Mouse (Mus musculus): ENCODE results near the gene Tesk1. TPM values are rescaled to one million over a fixed set of nuclear protein-coding genes. Genes with fewer than 3 reads are reported as not detected.

The Tesk1 gene
- total and polyA plus RNA-seq, 2 experiments from 2014 or later, result 5.1 to 55.5 TPM

DNA sequence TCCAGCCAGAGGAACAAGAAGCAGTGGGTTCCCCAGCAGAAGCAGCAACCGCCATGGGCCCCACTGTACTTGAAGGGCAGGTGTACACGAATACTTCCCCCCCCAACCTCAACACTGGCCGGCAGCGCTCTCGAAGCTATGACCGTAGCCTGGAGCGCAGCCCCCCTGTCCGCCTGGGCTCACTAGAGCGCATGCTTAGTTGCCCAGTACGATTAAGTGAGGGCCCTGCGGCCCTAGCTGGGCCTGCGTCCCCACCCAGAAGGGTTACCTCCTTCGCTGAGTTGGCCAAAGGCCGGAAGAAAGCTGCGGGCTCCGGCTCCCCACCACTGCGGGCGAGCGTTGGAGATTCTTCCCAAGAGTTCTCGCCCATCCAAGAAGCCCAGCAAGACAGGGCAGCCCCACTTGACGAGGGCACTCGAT is 25.7 kb upstream of the Tesk1 start:
- Histone ChIP-seq H3K4me1 (ENCODE audit: control insufficient read depth, insufficient read depth) (peaks cover 17% of the 10 kb centered on the region), H3K27me3 (ENCODE audit: control insufficient read depth, insufficient read depth, low read length) (no peaks in the 10 kb centered on the region), H3K4me3 (ENCODE audit: low read depth, low read length) (no peak overlapping the region), H3K36me3 (replicated peaks; ENCODE audit: control insufficient read depth, insufficient read depth, low read length) (peaks cover 25% of the 10 kb centered on the region), H3K27ac (ENCODE audit: low read depth) (no peak overlapping the region), H3K9me3 (replicated peaks; ENCODE audit: control insufficient read depth, low read length) (no peaks in the 10 kb centered on the region), H3K4me2 (ENCODE audit: low read depth, low read length) (no peak overlapping the region), H3K9ac (replicated peaks; ENCODE audit: low read depth, low read length) (no peak overlapping the region)
- no peak for TF ChIP-seq EP300 (IDR thresholded peaks at IDR 0.05; ENCODE audit: low read depth)
- no peak for TF ChIP-seq CTCF (IDR thresholded peaks at IDR 0.05; ENCODE audit: low read depth)
- 97% methylated on average over 22 of the region's 22 CpGs for WGBS
- no peak for ATAC-seq (ENCODE audit: insufficient read depth, low read depth)
- no peak for DNase-seq (ENCODE audit: low spot score)

DNA sequence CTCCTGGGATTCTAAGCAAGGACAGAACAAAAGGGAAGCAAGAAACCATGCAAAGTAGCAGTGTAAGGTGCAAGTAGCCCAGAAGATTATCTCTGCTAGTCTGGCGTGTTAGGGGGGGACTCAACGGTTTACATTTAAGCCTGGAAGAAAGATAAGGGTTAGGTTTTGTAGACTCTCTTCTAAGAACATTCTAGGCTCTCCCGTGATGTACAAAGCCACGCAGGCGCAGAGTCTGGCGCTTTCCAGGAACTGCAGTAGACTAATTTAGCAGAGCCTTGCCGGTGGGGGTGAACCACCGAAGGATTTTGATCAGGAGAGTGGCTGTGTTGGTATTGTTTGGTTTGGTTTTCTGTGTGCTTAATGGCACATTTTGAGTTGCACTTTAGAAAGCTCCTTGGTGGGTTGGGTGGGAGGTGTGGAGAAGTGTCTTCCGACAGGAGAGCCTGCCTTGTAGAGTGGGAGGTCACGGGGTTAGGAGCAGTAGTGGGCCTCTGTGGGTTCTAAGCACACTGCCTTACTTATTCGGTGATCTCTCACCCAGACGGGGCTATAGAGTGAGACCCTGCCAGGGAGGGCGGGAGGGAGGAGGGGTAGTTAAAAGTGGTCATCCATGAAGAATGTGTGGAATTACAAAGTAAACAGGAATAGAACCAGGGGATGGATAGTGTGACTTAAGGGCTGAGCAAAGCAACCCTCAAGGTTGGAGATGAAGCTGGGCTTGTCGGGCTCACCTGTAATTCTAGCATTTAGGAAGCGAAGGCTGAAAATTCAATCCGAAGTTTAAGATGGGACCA is 24.3 kb upstream of the Tesk1 start:
- DNase-seq (ENCODE audit: low spot score) (no peak), ATAC-seq (ENCODE audit: insufficient read depth, low read depth) (no peak)
- TF ChIP-seq EP300 (IDR thresholded peaks at IDR 0.05; ENCODE audit: low read depth) (no peak), CTCF (IDR thresholded peaks at IDR 0.05; ENCODE audit: low read depth) (no peak)
- Histone ChIP-seq H3K4me3 (ENCODE audit: low read depth, low read length) (no peak overlapping the region), H3K9ac (replicated peaks; ENCODE audit: low read depth, low read length) (0 out of 2 replicates have a peak overlapping the region, but pooled peaks have one; percentile 22), H3K4me2 (ENCODE audit: low read depth, low read length) (no peak overlapping the region), H3K36me3 (replicated peaks; ENCODE audit: control insufficient read depth, insufficient read depth, low read length) (peaks cover 36% of the 10 kb centered on the region), H3K9me3 (replicated peaks; ENCODE audit: control insufficient read depth, low read length) (no peaks in the 10 kb centered on the region), H3K27me3 (ENCODE audit: control insufficient read depth, insufficient read depth, low read length) (no peaks in the 10 kb centered on the region), H3K27ac (ENCODE audit: low read depth) (peak overlapping the region; percentile 30; the same call in 1 of the 2 replicates), H3K4me1 (ENCODE audit: control insufficient read depth, insufficient read depth) (peaks cover 17% of the 10 kb centered on the region)
- WGBS, result 52% methylated on average over 16 of the region's 16 CpGs

DNA sequence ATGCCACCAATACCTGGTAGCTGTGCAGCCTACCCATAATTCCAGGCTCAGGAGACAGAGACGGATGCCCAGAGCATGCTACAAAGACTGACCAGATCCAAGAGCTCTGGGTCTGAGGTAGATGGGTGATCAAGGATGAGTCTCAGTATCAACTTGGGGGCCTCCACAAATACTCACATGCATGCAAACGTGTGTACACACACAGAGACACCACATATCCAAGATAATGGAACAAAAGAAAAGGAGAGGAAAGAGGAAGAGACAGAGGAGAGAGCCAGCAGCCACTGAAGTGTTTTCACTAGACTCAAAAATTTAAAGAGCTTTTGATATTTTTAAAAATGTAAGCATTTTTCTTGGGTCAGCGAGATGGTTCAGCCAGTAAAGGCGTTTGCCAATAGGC is 23.3 kb upstream of the Tesk1 start:
- peaks cover 46% of the 10 kb centered on the region for H3K36me3 ChIP-seq (replicated peaks; ENCODE audit: control insufficient read depth, insufficient read depth, low read length)
- H3K4me3 ChIP-seq (ENCODE audit: low read depth, low read length), result no peak overlapping the region
- no peak overlapping the region for H3K4me2 ChIP-seq (ENCODE audit: low read depth, low read length)
- peaks cover 17% of the 10 kb centered on the region for H3K4me1 ChIP-seq (ENCODE audit: control insufficient read depth, insufficient read depth)
- H3K9ac ChIP-seq (replicated peaks; ENCODE audit: low read depth, low read length), result no peak overlapping the region
- DNase-seq (ENCODE audit: low spot score) (no peak), ATAC-seq (ENCODE audit: insufficient read depth, low read depth) (no peak)
- H3K27me3 ChIP-seq (ENCODE audit: control insufficient read depth, insufficient read depth, low read length), result no peaks in the 10 kb centered on the region
- WGBS, result 68% methylated on average over 4 of the region's 4 CpGs
- no peak for TF ChIP-seq CTCF (IDR thresholded peaks at IDR 0.05; ENCODE audit: low read depth)
- TF ChIP-seq EP300 (IDR thresholded peaks at IDR 0.05; ENCODE audit: low read depth), result no peak
- H3K9me3 ChIP-seq (replicated peaks; ENCODE audit: control insufficient read depth, low read length), result no peaks in the 10 kb centered on the region
- no peak overlapping the region for H3K27ac ChIP-seq (ENCODE audit: low read depth)

DNA sequence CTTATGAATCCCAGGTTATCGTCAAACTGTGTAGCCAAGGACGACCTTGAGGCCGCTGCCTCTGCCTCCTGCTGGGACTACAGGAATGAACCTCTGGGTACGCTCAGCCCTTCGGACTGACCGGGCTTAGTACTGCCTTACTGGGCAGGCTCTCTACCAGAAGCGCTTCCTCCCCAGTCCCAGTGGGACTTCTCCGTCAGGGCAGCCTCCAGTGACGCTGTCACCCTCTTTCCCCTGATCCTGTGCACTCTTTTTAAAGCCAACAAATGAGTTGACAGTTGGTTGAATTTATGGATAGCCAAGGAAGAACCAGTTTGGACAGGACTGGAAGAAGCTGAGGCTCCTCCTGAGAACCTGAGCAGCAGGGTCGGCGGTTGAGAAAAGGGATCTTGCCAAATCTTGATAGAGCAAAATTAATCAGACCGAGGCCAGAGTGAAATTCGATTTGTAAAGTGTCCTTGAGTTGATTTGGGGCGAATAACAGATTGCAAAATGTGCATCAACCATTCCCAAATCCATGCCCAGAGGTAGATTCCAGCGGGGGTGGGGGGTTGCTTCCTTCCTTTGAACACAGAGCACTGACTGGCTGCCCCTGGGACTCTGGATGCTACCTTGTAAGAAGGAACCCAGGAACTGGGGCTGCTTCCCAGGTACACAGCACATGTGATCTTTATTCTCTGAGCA is 22.6 kb upstream of the Tesk1 start:
- ATAC-seq (ENCODE audit: insufficient read depth, low read depth) (0 out of 2 replicates have a peak, but pooled peaks have one; percentile 28), DNase-seq (ENCODE audit: low spot score) (peak; percentile 48)
- no peaks in the 10 kb centered on the region for H3K9me3 ChIP-seq (replicated peaks; ENCODE audit: control insufficient read depth, low read length)
- peak overlapping the region; percentile 44 for H3K27ac ChIP-seq (ENCODE audit: low read depth)
- H3K4me1 ChIP-seq (ENCODE audit: control insufficient read depth, insufficient read depth), result peaks cover 17% of the 10 kb centered on the region
- 48% methylated on average over 15 of the region's 15 CpGs for WGBS
- H3K9ac ChIP-seq (replicated peaks; ENCODE audit: low read depth, low read length), result no peak overlapping the region
- no peak for TF ChIP-seq EP300 (IDR thresholded peaks at IDR 0.05; ENCODE audit: low read depth)
- no peak for TF ChIP-seq CTCF (IDR thresholded peaks at IDR 0.05; ENCODE audit: low read depth)
- no peaks in the 10 kb centered on the region for H3K27me3 ChIP-seq (ENCODE audit: control insufficient read depth, insufficient read depth, low read length)
- no peak overlapping the region for H3K4me3 ChIP-seq (ENCODE audit: low read depth, low read length)
- H3K36me3 ChIP-seq (replicated peaks; ENCODE audit: control insufficient read depth, insufficient read depth, low read length), result peaks cover 52% of the 10 kb centered on the region
- no peak overlapping the region for H3K4me2 ChIP-seq (ENCODE audit: low read depth, low read length)

DNA sequence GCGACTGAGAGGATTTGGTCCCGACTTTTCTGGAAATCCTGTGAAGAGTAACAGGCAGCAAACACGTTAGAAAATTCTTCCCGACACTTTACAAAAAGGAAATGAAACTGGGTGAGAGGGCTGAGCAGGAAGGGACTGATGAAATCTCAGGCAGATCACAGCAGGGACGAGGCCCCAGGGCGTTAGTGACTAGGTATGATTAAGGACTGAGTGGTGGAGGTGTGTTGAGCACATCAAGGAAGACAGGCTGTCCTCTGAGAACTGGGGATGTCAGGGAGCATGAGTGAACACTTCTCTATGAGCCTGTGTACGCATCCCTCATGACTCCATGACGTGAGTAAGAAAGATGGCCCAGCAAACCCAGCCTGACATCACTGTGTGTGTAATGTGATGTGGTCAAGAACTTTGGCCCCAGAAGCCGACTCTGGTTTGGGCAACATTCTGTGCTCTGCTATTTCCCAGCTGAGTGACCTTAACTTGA is 21.9 kb upstream of the Tesk1 start:
- Histone ChIP-seq H3K9ac (replicated peaks; ENCODE audit: low read depth, low read length) (no peak overlapping the region), H3K36me3 (replicated peaks; ENCODE audit: control insufficient read depth, insufficient read depth, low read length) (peaks cover 56% of the 10 kb centered on the region), H3K9me3 (replicated peaks; ENCODE audit: control insufficient read depth, low read length) (no peaks in the 10 kb centered on the region), H3K27me3 (ENCODE audit: control insufficient read depth, insufficient read depth, low read length) (no peaks in the 10 kb centered on the region), H3K4me1 (ENCODE audit: control insufficient read depth, insufficient read depth) (peaks cover 17% of the 10 kb centered on the region), H3K4me2 (ENCODE audit: low read depth, low read length) (no peak overlapping the region), H3K27ac (ENCODE audit: low read depth) (peak overlapping the region; percentile 7; the same call in 1 of the 2 replicates), H3K4me3 (ENCODE audit: low read depth, low read length) (no peak overlapping the region)
- 60% methylated on average over 9 of the region's 9 CpGs for WGBS
- no peak for ATAC-seq (ENCODE audit: insufficient read depth, low read depth)
- TF ChIP-seq EP300 (IDR thresholded peaks at IDR 0.05; ENCODE audit: low read depth) (no peak), CTCF (IDR thresholded peaks at IDR 0.05; ENCODE audit: low read depth) (no peak)
- DNase-seq (ENCODE audit: low spot score), result no peak
